Mouse (Mus musculus) induced T-regulatory cell, adult 2 months (primary cell): ENCODE results near the gene Fam160b1.
A peak's percentile ranks its signal among the peaks of the same experiment; 100 is the strongest.

ENCODE experiments used
- DNase-seq: peaks from one replicate; pipeline ENCODE4 v3.0.0-alpha.2; 2012; ENCODE audit warnings: low read depth

Fam160b1 gene

DNA sequence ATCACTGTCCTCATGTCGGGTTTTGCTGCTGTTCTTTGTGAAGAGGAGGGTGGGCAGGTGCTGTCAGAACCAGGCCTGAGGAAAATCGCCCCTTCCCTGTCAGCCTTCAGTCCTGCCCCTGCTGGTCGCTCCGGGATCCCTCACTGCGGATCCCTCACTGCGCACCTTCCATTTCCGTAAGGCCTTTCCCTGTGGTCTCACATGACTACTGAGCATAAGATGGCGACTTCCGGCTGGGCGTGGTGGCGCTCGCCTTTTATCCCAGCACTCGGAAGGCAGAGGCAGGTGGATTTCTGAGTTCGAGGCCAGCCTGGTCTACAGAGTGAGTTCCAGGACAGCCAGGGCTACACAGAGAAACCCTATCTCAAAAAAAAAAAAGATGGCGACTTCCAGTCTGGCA, 64.8 kb downstream of the Fam160b1 start:
- DNase-seq: no peak

DNA sequence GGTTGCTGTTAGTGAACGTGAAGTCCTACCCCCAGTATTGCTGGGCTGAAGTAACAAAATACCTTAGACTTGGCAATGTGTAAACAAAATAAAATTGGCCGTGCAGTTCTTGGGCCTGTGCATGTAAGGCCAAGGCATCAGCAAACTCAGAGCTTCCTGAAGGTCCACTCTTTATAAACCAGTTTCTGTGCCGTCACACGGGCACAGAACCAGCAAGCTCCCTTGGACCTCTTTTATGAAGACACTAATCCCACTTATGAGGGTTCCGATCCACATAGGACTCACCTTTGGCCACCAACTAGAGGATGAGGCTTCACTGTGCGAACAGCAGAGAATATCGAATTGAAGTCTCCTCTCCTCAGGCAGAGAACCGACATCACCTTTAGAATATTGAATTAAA, 66.4 kb downstream of the Fam160b1 start:
- no peak for DNase-seq

DNA sequence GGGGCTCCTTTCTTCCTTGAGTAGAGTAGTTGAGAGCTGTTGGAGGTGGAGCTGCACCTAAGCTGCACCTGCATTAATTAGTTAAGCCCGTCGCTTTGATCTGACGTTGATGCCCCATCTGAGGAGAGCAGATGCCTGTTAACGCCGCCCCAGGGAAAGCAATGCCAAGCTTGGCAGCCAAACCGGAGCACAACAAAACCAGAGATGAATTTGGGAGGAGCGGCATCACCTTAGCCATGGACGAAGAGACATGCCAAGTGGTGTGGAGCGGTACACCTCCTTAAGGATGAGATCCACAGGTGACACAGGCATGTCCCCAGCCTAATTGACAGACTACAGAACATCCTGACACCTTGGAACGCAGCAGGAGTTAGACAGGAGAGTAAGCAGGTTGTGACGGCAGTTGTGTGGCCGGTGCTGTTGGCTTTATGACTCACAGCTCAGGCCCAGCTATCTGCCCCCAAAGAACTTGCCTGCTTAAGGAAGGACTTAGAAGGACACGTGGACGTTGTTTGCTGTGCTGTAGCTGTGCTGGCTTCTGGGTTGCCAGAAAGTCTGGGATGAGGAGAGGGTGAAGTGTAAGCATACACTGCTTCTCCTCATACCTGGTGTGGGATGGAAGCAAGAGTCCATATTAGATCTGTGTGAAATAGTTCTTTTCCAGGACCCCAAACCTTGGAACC, 67.4 kb downstream of the Fam160b1 start:
- no peak for DNase-seq

DNA sequence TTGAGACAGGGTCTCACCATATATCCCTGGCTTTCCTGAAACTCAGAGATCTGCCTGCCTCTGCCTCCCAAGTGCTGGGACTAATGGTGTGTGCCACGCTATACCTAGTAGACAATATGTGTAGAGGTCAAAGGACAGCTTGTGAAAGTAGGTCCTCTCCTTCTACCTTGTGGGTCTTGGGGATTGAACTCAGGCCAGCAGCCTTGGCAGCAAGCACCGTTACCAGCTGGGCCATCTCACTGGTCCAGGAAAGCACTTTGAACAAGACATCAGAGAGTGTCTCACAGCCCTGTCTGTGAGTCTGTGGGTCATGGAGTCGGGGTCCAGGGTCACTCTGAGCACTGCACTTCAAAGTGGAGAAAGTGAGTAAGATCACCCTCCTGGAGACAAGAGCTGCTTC, 68.2 kb downstream of the Fam160b1 start:
- DNase-seq: no peak

DNA sequence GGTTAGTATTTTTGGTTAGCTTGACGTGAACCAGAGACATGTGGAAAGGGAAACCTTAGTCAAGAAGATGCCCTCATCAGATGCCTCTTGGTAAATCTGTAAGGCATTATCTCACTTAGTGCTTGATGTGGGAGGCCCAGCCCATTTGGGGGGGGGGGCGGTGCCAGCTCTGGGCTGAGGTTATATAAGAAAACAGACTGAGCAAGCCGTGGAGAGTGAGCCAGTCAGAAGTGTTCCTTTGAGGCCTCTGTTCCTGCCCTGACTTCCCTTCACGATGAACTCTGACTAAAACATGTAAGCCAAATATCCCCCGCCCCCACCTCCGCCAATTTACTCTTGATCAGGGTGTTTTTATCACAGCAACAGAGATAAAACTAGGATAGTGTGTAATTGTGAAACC, 69.4 kb downstream of the Fam160b1 start:
- DNase-seq: peak; percentile 87

DNA sequence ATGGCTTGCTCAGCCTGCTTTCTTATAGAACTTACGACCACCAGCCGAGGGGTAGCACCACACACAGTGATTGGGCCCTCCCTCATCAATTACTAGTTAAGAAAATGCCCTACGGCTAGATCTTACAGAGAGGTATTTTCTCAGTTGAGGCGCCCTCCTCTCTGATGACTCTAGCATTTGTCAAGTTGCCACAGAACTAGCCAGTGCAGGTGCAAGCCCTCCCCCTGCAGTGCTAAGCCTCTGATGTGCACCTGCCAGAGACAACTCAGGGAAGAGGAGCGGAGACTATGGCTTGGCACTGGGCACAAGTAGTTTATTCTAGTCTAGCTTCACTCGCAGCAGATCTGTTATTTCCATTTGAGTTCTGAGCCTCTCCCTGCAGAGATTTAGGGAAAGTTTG, 71.0 kb downstream of the Fam160b1 start:
- DNase-seq: no peak

DNA sequence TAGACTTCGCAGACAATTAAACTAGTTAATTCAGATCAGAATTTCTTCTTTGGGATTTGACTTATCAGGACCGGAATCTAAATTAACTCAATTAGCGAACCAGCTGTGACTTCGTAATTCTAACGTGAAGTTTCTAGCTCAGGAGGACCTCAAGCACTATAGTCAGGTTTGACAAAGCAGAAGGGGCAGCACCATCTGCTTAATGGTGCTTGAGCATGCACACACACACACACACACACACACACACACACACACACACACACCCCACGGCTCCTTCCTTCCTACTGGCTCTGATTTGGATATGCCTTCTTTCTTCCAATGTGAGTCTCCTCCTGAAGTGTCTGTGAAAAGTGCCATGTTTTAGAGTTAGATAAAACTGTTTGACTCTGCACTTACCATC, 73.5 kb downstream of the Fam160b1 start:
- no peak for DNase-seq

DNA sequence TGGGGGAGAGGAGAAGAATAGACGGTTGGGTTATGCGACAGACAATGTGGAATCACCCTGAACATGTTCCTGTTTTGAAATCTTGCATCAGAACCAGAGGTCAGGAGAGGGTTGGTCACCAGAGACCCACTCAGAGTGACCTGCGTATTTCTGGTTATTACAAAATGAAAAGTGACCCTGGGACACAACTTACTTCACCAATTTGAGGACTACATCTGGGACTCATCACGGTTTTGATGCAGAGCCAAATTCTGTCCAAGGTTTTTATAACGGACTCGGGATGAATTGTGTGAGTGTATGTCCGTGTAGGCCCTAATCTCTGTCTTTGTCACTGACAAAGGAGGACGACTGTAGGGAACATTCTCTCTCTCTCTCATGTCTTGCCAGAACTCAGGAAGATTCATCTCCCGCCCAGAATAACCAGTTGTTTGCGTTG, 76.1 kb downstream of the Fam160b1 start:
- no peak for DNase-seq

DNA sequence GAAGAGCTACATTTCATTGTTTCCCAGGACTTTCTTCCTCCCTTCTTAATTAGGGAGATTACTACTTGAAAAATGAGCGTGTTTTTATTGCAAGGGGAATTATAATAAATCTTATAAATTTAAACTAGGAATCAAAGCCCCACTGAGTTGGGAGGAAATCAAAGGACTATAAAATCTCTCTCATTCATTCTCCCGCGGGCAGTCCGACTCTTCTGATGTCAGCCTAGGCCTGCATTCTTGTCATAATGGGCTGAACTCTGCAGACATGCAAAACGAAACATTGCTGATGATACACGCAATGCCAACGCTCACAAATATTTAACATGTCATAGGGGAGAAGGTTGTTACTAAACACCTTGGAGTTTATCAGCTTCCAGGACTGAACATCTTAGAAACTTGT, 76.6 kb downstream of the Fam160b1 start:
- no peak for DNase-seq
